Mouse (Mus musculus): ENCODE results near the gene Gm5416. TPM values are rescaled to one million over a fixed set of nuclear protein-coding genes. Genes with fewer than 3 reads are reported as not detected.

Gene Gm5416
- polyA plus RNA-seq, 1 experiment from 2014 or later = not detected

Other genes with a start within 250 kb of the Gm5416 start
- 29.5 and 34.8 TPM in 2 replicates for gene Kpna1, start 231.7 kb upstream of the Gm5416 start, polyA plus RNA-seq (2015; fragmentation: Nextera tagmentation; extraction: Ambion mirVana)
- gene Wdr5b, start 169.2 kb upstream of the Gm5416 start, polyA plus RNA-seq (2015; fragmentation: Nextera tagmentation; extraction: Ambion mirVana) = 9.9 and 10.2 TPM in 2 replicates
- gene Fam162a, start 138.8 kb upstream of the Gm5416 start, polyA plus RNA-seq (2015; fragmentation: Nextera tagmentation; extraction: Ambion mirVana) = 296 and 318 TPM in 2 replicates
- 72.9 and 78.4 TPM in 2 replicates for gene Ccdc58, start 138.7 kb upstream of the Gm5416 start, polyA plus RNA-seq (2015; fragmentation: Nextera tagmentation; extraction: Ambion mirVana)
- 0.23 and 0.43 TPM in 2 replicates for gene Csta1, start 79.2 kb upstream of the Gm5416 start, polyA plus RNA-seq (2015; fragmentation: Nextera tagmentation; extraction: Ambion mirVana)
- gene Stfa2l1, start 53.6 kb upstream of the Gm5416 start, polyA plus RNA-seq (2015; fragmentation: Nextera tagmentation; extraction: Ambion mirVana) = 1.0 and 1.3 TPM in 2 replicates
- gene Gm5483, start 26.2 kb upstream of the Gm5416 start, polyA plus RNA-seq (2015; fragmentation: Nextera tagmentation; extraction: Ambion mirVana) = 3.0 and 6.3 TPM in 2 replicates
- gene 2010005H15Rik, start 11.1 kb downstream of the Gm5416 start, polyA plus RNA-seq (2015; fragmentation: Nextera tagmentation; extraction: Ambion mirVana) = 0.84 and 1.9 TPM in 2 replicates
- 4.6 and 10.1 TPM in 2 replicates for gene Stfa1, start 66.5 kb downstream of the Gm5416 start, polyA plus RNA-seq (2015; fragmentation: Nextera tagmentation; extraction: Ambion mirVana)
- not detected in 2 replicates for gene BC117090, start 123.9 kb downstream of the Gm5416 start, polyA plus RNA-seq (2015; fragmentation: Nextera tagmentation; extraction: Ambion mirVana)
- 4.5 and 11.0 TPM in 2 replicates for gene BC100530, start 157.3 kb downstream of the Gm5416 start, polyA plus RNA-seq (2015; fragmentation: Nextera tagmentation; extraction: Ambion mirVana)
- 0.49 and 2.3 TPM in 2 replicates for gene Stfa2, start 198.1 kb downstream of the Gm5416 start, polyA plus RNA-seq (2015; fragmentation: Nextera tagmentation; extraction: Ambion mirVana)
- gene Stfa3, start 245.0 kb downstream of the Gm5416 start, polyA plus RNA-seq (2015; fragmentation: Nextera tagmentation; extraction: Ambion mirVana) = 1.0 and 3.3 TPM in 2 replicates

Data from lung, embryonic 16.5 days (tissue).